Mouse (Mus musculus) heart, embryonic 11.5 days (tissue): ENCODE measurements around the gene Gzmk. TPM values are rescaled to one million over a fixed set of nuclear protein-coding genes. Genes with fewer than 3 reads are reported as not detected.

Experiments
- ATAC-seq: fragments of 200-750 bp; cut with Nextera tagmentation; replicated peaks from 2 replicates; pipeline ENCODE4 v1.8.0; 2017; ENCODE audit warnings: moderate library complexity; ENCODE audit not compliant: insufficient number of reproducible peaks, low FRiP score, low TSS enrichment
- H3K27ac ChIP-seq: fragments of 300-500 bp; sonication (generic); 2 replicates; pipeline ENCODE4 v1.5.1; 2014; ENCODE audit warnings: mild to moderate bottlenecking, low read depth, low read length
- H3K27me3 ChIP-seq: fragments of 300-500 bp; sonication (generic); 2 replicates; pipeline ENCODE4 v1.6.1; 2014; ENCODE audit warnings: mild to moderate bottlenecking, low read length, mixed read lengths; ENCODE audit not compliant: control insufficient read depth, insufficient read depth
- H3K36me3 ChIP-seq: fragments of 300-500 bp; sonication (generic); 2 replicates; pipeline ENCODE4 v1.6.1; 2014; ENCODE audit warnings: mild to moderate bottlenecking, low read length, moderate library complexity, mixed read lengths; ENCODE audit not compliant: control insufficient read depth, insufficient read depth
- H3K4me1 ChIP-seq: fragments of 300-500 bp; sonication (generic); 2 replicates; pipeline ENCODE4 v1.6.1; 2014; ENCODE audit warnings: low read length; ENCODE audit not compliant: control insufficient read depth, insufficient read depth
- H3K4me2 ChIP-seq: fragments of 300-500 bp; sonication (generic); 2 replicates; pipeline ENCODE4 v1.6.1; 2014; ENCODE audit warnings: mild to moderate bottlenecking, moderate library complexity
- H3K4me3 ChIP-seq: fragments of 300-500 bp; sonication (generic); 2 replicates; pipeline ENCODE4 v1.5.1; 2014; ENCODE audit warnings: low read depth, low read length
- H3K9ac ChIP-seq: fragments of 300-500 bp; sonication (generic); 2 replicates; pipeline ENCODE4 v1.6.1; 2014; ENCODE audit warnings: mild to moderate bottlenecking, low read depth, low read length, moderate library complexity
- H3K9me3 ChIP-seq: fragments of 300-500 bp; sonication (generic); replicated peaks from 2 replicates; pipeline ENCODE4 v1.6.1; 2016; ENCODE audit warnings: low read length; ENCODE audit not compliant: control insufficient read depth
- WGBS: fragments of 180-500 bp; shearing (Covaris S2); extraction: QIAGEN DNeasy Blood & Tissue Kit; methylation state at CpG from one replicate; pipeline ENCODE4 v1.1.7; 2014; ENCODE audit not compliant: insufficient replicate concordance; 5-methylcytosine and 5-hydroxymethylcytosine counted together
- polyA plus RNA-seq: library from polyadenylated mRNA; unstranded; fragments of >200 nt; fragmentation: Nextera tagmentation; extraction: Ambion mirVana; gene quantifications from 2 replicates; pipeline ENCODE4 v1.2.1, GENCODE M21; 2014

Gene Gzmk
- polyA plus RNA-seq, 1 experiment from 2014 or later = not detected

DNA sequence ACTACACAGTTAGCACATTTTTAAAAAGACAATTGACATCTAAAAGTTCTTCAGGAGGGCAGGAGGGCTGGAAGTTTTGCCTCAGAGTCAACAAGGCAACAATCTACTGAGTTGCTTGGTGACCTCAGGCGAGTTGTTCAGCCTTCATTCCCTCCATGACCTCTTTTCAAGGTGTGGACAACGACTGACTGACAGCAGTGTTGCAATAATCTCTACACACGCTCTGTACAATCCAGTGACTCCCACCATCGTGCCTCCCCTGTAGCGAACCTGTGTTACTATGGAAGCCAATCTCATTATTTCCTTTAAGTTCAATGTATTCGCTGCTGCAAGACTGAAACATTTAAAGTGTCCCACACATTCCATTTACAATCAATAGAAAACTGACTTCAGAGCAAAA, 3.9 kb downstream of the Gzmk start:
- Histone ChIP-seq H3K9ac (no peak overlapping the region), H3K9me3 (no peaks in the 10 kb centered on the region), H3K4me1 (peaks cover 9% of the 10 kb centered on the region; the same call in 1 of the 2 replicates), H3K4me2 (no peak overlapping the region), H3K4me3 (no peak overlapping the region), H3K27me3 (no peaks in the 10 kb centered on the region), H3K36me3 (no peaks in the 10 kb centered on the region), H3K27ac (no peak overlapping the region)
- 45% methylated on average over 6 of the region's 6 CpGs for WGBS
- ATAC-seq = no peak

DNA sequence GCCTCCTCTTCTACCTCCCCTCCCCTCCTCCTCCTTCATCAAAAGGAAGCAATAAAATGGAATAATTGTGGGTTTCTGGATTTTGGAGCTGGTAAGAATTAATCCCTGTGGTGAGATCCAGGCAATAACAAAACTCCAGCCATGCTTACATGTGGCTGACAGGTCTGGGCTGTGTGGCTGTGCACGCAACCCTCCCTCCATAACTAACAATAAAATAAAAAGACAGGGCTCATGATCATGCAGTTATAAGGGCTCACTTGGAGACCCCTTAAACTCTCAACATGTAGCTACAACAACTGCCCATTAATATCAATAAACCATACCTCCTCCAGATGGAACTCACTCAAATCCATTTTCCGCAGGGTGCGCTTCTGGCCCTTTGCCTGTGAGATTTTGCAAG, 11.8 kb downstream of the Gzmk start:
- H3K36me3 ChIP-seq = no peaks in the 10 kb centered on the region
- no peak overlapping the region for H3K4me2 ChIP-seq
- H3K4me1 ChIP-seq = peaks cover 8% of the 10 kb centered on the region
- H3K27me3 ChIP-seq = no peaks in the 10 kb centered on the region
- WGBS = 98% methylated on average over 3 of the region's 3 CpGs
- H3K9ac ChIP-seq = no peak overlapping the region
- H3K27ac ChIP-seq = no peak overlapping the region
- H3K9me3 ChIP-seq = no peaks in the 10 kb centered on the region
- no peak for ATAC-seq
- H3K4me3 ChIP-seq = no peak overlapping the region

DNA sequence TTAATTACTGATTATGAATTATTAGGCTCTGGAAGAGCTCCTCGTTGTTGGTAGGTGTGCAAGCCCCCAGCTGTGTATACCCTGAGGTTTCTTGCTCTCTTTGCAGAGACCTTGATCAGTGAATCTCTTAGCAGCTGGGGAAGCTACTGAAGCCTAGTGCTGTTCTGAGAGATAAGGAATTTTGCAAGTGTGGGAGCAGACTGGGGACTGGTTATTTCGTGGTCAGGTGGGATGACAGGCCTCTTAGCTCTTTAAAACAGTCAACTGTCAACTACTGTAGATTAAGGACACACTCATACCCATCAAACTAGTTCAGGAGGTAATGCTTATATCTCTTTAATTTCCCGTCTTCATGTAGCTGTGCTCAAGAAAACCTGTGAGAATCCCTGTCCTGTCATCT, 13.3 kb downstream of the Gzmk start:
- Histone ChIP-seq H3K4me3 (no peak overlapping the region), H3K27me3 (no peaks in the 10 kb centered on the region), H3K9ac (no peak overlapping the region), H3K27ac (no peak overlapping the region), H3K9me3 (no peaks in the 10 kb centered on the region), H3K4me2 (no peak overlapping the region), H3K36me3 (no peaks in the 10 kb centered on the region), H3K4me1 (peaks cover 8% of the 10 kb centered on the region)
- WGBS = 46% methylated on average over 3 of the region's 3 CpGs
- no peak for ATAC-seq

DNA sequence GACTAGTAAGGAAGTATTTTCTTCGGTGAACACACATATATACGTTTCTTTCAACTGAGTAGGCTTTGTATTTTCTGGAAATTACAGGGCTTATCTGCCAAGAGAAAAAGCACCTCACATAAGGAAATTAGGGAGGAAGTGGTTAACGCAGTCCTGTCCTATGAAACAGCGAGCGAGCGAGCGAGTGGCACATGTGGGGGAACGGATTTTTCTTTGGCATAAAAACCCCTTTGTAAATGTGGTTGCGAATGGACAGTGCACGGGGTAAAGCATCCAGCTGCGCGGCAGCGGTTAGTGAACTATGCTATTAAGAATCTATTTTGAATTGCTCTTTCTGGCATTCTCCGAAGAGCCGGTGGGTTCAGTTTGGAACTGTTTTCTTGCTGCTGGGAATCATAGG, 14.4 kb downstream of the Gzmk start:
- no peak overlapping the region for H3K27ac ChIP-seq
- H3K27me3 ChIP-seq = no peaks in the 10 kb centered on the region
- no peak overlapping the region for H3K4me3 ChIP-seq
- H3K4me1 ChIP-seq = peaks cover 8% of the 10 kb centered on the region
- no peaks in the 10 kb centered on the region for H3K9me3 ChIP-seq
- H3K4me2 ChIP-seq = no peak overlapping the region
- WGBS = 63% methylated on average over 15 of the region's 15 CpGs
- H3K36me3 ChIP-seq = no peaks in the 10 kb centered on the region
- H3K9ac ChIP-seq = no peak overlapping the region
- ATAC-seq = no peak

DNA sequence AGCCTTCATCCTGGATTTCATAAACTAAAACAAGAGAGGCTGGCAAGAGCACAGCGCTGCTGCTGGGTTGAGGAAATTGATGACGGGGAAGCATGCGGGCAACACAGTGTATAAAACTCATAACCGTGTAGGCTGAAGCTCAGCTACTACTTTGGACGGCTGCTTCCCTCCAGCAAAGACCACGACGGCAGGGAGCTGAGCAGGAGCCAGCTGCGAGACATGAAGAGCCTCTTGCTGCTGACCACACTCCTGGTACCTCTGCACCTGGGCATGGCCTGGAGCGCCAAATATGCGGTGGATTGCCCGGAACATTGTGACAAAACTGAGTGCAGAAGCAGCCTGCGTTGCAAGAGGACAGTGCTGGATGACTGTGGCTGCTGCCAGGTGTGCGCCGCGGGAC, 16.1 kb downstream of the Gzmk start, which contains the start of gene Esm1:
TSS of gene Esm1 (plus strand) at position 36 of the 400 bp plus-strand sequence.
- 35% methylated on average over 15 of the region's 15 CpGs for WGBS
- H3K9ac ChIP-seq = no peak within 1 kb of the TSS

DNA sequence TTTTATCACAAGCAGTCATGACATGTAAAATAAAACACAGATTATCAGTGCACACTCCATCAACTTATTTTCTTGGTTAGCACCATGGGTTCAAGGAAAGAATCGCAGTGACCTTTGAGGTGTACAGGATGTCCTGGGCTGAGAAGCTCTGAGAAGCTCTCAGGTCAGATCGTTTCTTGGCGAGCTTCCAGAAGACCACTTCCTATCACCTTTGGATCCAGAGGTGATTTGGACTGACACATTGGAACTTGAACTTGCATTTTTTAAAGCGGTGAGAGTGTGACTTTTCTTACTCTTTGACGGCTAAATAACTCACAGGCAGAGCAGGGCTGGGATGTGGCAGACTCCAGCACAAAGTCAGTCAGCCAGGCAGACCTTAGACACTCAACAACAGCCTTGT, 20.4 kb downstream of the Gzmk start:
- Histone ChIP-seq H3K36me3 (no peaks in the 10 kb centered on the region), H3K9me3 (no peaks in the 10 kb centered on the region), H3K4me2 (no peak overlapping the region), H3K4me3 (no peak overlapping the region), H3K27me3 (no peaks in the 10 kb centered on the region), H3K4me1 (peaks cover 8% of the 10 kb centered on the region), H3K9ac (no peak overlapping the region), H3K27ac (no peak overlapping the region)
- no peak for ATAC-seq
- 73% methylated on average over 5 of the region's 5 CpGs for WGBS

More for the DNA sequence above, 16.1 kb downstream of the Gzmk start, which contains the start of gene Esm1:
- Histone ChIP-seq H3K36me3 (no peaks in the 10 kb centered on the region), H3K9me3 (no peaks in the 10 kb centered on the region), H3K27ac (no peak within 1 kb of the TSS), H3K4me3 (no peak within 1 kb of the TSS; the same call in 1 of the 2 replicates), H3K4me2 (peak within 1 kb of the TSS; percentile 40), H3K4me1 (peaks cover 8% of the 10 kb centered on the region), H3K27me3 (no peaks in the 10 kb centered on the region)
- ATAC-seq = 0 out of 2 replicates have a peak, but pooled peaks have one; percentile 7

DNA sequence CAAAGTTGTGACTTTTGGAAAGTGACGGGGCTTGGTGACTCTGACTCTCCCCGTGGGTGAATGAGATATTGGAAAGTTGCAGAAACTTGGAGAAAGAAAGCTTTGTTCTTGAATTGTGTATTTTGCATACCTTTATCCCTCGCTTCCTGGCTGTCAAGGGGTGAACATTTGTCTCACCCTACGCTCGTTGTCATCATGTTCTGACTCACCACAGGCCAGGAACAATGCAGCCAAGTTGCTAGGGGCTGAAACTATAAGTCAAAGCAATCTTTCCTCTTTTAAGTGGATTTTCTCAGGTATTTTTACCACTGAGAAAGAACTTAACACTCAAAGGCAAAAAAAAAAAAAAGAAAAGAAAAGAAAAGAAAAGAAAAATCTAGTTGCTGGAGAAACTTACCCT, 22.6 kb downstream of the Gzmk start:
- H3K27ac ChIP-seq = no peak overlapping the region
- no peaks in the 10 kb centered on the region for H3K9me3 ChIP-seq
- 30% methylated on average over 5 of the region's 5 CpGs for WGBS
- no peaks in the 10 kb centered on the region for H3K36me3 ChIP-seq
- H3K27me3 ChIP-seq = no peaks in the 10 kb centered on the region
- ATAC-seq = no peak
- no peak overlapping the region for H3K9ac ChIP-seq
- H3K4me2 ChIP-seq = no peak overlapping the region
- H3K4me1 ChIP-seq = no peaks in the 10 kb centered on the region; the same call in 1 of the 2 replicates
- no peak overlapping the region for H3K4me3 ChIP-seq

DNA sequence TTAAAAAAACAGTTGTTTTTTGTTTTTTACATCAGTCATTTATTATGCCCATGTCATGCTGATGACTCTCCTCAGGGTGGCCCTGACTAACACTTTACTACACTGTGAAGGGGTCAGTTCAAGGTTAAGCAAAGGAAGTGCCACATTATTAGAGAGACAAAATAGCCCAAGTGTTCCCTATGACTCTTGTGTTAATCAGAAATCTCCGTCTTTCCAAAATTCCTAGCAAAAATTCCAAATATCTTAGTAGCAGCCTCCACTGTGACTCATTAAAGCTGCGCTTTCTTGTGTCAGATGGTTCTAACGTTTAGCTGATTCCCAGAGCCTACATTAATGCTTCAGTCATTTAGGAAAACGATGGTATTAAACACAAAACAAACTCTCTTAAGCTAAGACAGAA, 23.5 kb downstream of the Gzmk start:
- no peaks in the 10 kb centered on the region for H3K9me3 ChIP-seq
- no peaks in the 10 kb centered on the region for H3K27me3 ChIP-seq
- no peak overlapping the region for H3K9ac ChIP-seq
- no peaks in the 10 kb centered on the region; the same call in 1 of the 2 replicates for H3K4me1 ChIP-seq
- no peak overlapping the region for H3K27ac ChIP-seq
- WGBS = 53% methylated on average over 4 of the region's 4 CpGs
- H3K4me2 ChIP-seq = no peak overlapping the region
- H3K36me3 ChIP-seq = no peaks in the 10 kb centered on the region
- ATAC-seq = no peak
- H3K4me3 ChIP-seq = no peak overlapping the region

DNA sequence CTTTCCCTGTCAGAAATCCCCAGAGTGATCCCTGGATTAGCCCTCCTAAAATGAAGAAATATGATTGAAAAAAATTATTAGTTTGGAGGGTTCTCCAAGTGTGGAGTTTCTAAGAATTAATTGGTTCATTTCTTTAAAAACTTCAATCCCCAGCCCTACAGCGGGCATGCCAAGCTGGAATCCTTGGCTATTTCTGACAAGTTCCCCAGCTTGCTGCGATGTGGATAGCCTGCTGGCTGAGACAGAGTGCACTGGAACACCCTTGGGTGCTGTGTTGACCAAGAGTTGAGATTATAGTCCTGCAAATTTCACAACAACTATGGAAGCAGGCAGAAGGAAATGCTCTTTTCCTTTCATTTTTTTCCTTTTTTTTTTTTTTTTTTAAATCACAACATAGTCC, 24.1 kb downstream of the Gzmk start:
- 83% methylated on average over 2 of the region's 2 CpGs for WGBS
- H3K27ac ChIP-seq = no peak overlapping the region

More for the DNA sequence above, 24.1 kb downstream of the Gzmk start:
- Histone ChIP-seq H3K36me3 (no peaks in the 10 kb centered on the region), H3K27me3 (no peaks in the 10 kb centered on the region), H3K4me2 (no peak overlapping the region), H3K4me3 (no peak overlapping the region), H3K9me3 (no peaks in the 10 kb centered on the region), H3K9ac (no peak overlapping the region), H3K4me1 (no peaks in the 10 kb centered on the region; the same call in 1 of the 2 replicates)
- no peak for ATAC-seq
